Mouse (Mus musculus) CD4-positive, CD25-positive, alpha-beta regulatory T cell (primary cell): ENCODE results near the gene Myh6. TPM values are rescaled to one million over a fixed set of nuclear protein-coding genes. Genes with fewer than 3 reads are reported as not detected.

Experiments
- polyA plus RNA-seq: library from polyadenylated mRNA; unstranded; fragments of 100-300 nt; shearing (Covaris generic); gene quantifications from one replicate; pipeline ENCODE4 v1.2.1, GENCODE M21; 2017

The Myh6 gene
- not detected for polyA plus RNA-seq

GRCm38 (mm10) chr14:54966320-54966977 lies at the start of gene Myh6:
TSS of gene Myh6 (minus strand) at chr14:54966927.

GRCm38 (mm10) chr14:55014991-55015766 lies 48.5 kb upstream of the Myh6 start, which contains the start of gene Ngdn:
TSS of gene Ngdn (plus strand) at chr14:55015454.

GRCm38 (mm10) chr14:54994136-54994868 lies 27.6 kb upstream of the Myh6 start, which contains the start of gene Myh7:
TSS of gene Myh7 (minus strand) at chr14:54994626.

GRCm38 (mm10) chr14:54976633-54977032 lies 9.9 kb upstream of the Myh6 start, which contains the start of gene Gm17428:
TSS of gene Gm17428 (plus strand) at chr14:54976933.

GRCm38 (mm10) chr14:54935904-54936830 lies 30.6 kb downstream of the Myh6 start, which contains the start of gene Cmtm5:
TSS of gene Cmtm5 (plus strand) at chr14:54936261.

GRCm38 (mm10) chr14:54932645-54933150 lies 34.0 kb downstream of the Myh6 start, which contains the start of gene Il25:
TSS of gene Il25 (plus strand) at chr14:54932695.

GRCm38 (mm10) chr14:54925349-54926342 lies 41.1 kb downstream of the Myh6 start, which contains the start of gene Efs:
TSS of gene Efs (minus strand) at chr14:54926126.

GRCm38 (mm10) chr14:54912886-54913285 lies 53.8 kb downstream of the Myh6 start, which contains the start of gene Slc22a17:
TSS of gene Slc22a17 (minus strand) at chr14:54913132.

GRCm38 (mm10) chr14:54892200-54892599 lies 74.5 kb downstream of the Myh6 start, which contains the start of gene Pabpn1:
TSS of gene Pabpn1 (plus strand) at chr14:54892500.

Other genes starting within 250 kb of the Myh6 start
- 0.34 TPM for gene Slc7a8, start 185.0 kb downstream of the Myh6 start, polyA plus RNA-seq
- not detected for gene Rnf212b, start 152.8 kb downstream of the Myh6 start, polyA plus RNA-seq
- 11.9 TPM for gene Homez, start 96.0 kb downstream of the Myh6 start, polyA plus RNA-seq
- 1.3 TPM for gene Ppp1r3e, start 89.4 kb downstream of the Myh6 start, polyA plus RNA-seq
- gene Bcl2l2, start 83.5 kb downstream of the Myh6 start, polyA plus RNA-seq = 0.34 TPM
- not detected for gene Gm20521, start 83.5 kb downstream of the Myh6 start, polyA plus RNA-seq
- 243 TPM for gene Pabpn1, start 74.4 kb downstream of the Myh6 start, polyA plus RNA-seq
- 6.7 TPM for gene Slc22a17, start 53.8 kb downstream of the Myh6 start, polyA plus RNA-seq
- not detected for gene Efs, start 40.8 kb downstream of the Myh6 start, polyA plus RNA-seq
- gene Il25, start 34.2 kb downstream of the Myh6 start, polyA plus RNA-seq = not detected
- gene Cmtm5, start 30.7 kb downstream of the Myh6 start, polyA plus RNA-seq = 0.29 TPM
- gene Gm17428, start 10.0 kb upstream of the Myh6 start, polyA plus RNA-seq = not detected
- gene Myh7, start 27.7 kb upstream of the Myh6 start, polyA plus RNA-seq = not detected
- 130 TPM for gene Ngdn, start 48.5 kb upstream of the Myh6 start, polyA plus RNA-seq
- gene Zfhx2, start 125.4 kb upstream of the Myh6 start, polyA plus RNA-seq = 7.6 TPM
- 13.9 TPM for gene Thtpa, start 127.9 kb upstream of the Myh6 start, polyA plus RNA-seq
- 161 TPM for gene Ap1g2, start 139.7 kb upstream of the Myh6 start, polyA plus RNA-seq
- 0.06 TPM for gene Jph4, start 150.0 kb upstream of the Myh6 start, polyA plus RNA-seq